Mouse (Mus musculus): ENCODE measurements at regions not wholly inside any gene's neighbourhood (a gene's known extent, or its start where the extent isn't known, plus 50 kb on each side); places are given as distances from the start of the nearest gene placed in this dataset.

DNA sequence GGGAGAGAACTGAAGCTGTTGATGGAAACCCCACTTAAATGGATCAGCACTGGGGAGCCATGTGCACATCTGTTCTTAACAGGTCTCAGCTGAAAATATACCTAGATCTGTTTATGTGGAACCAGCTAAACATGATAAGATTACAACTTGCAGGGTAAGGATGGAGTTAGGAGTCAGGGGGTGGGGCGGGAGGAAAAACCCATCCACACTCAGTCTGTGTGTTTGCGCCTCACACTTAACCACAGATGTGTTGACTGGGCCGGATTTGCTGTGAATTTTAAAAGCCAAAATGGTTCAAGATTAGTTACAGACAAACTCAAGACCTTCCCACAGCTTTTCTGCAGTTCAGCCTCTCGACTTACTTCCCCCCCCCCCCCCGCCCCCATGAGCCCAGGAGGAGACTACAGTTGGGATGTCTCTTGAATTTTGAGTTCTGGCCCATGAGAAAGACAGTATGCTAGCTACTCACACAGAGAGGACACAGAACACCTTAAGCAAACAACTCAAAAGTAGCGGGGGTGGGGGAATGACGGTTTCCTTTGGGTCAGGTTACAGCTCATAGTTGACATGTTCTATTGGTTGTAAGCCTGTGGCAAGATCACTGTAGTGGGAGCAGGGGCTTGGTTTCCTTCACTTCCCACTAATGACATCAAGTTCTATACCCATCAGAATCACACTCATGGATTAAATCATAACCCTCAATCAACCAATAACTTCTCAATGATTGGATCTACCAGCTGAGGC is 209.1 kb downstream of the Bcl2l11 start:
- no peak for DNase-seq (ENCODE audit: low spot score)

DNA sequence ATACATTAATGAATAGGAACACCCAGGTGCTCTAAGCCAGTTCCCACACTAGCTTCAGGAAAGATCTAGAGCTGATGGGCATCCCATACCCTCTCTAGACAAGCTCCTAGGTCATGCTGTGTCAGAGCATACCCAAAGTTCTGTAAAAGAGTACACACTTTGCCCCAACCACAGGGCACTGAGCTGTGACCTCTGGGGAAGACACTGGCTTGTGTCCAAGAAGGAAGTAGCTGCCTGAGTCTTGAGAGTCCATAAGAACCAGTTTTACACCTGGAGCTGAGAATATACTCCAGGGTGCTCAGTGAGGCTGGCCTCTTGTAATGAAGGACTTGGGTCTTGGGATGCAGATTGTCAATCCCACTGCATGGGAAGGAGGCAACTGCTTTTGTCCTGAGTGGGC is 211.4 kb downstream of the Bcl2l11 start:
- no peak for DNase-seq (ENCODE audit: low spot score)

DNA sequence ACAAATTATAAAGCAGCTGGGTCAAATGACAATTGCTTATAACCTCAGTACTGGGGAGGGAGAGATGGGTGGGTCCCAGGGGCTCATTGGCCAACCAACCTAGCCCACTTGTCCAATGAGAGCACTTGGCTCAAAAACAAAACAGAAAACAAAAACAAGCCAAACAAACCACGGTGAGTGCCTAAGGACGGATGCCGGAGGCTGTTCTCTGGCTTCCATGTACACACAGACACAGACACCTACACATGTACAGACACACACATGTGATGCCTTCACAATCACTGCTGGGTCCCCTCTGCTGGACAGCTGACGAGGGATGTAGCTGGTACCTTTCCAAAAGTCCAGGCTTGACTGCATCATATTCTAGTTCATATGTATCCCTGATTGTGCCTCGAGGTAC is 212.0 kb downstream of the Bcl2l11 start:
- no peak for DNase-seq (ENCODE audit: low spot score)

DNA sequence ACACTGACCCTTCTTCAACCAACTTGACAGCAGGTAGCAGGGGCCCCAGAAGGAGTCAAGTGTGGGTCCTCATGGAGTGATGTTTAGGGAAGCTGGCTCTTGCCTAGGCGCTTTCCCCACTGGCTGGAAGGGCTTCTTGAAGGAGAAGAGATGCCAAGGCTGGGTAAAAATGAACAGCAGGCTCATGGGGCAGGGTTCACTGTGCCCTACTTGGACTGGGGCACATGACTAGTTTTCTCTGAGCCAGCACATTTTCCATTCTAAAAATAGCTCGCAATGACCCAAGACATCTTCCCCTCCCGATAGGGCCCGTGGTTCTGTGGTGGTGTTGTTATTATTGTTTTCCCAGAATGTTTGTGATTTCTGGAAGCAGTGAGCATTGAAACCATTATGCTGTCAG is 212.6 kb downstream of the Bcl2l11 start:
- DNase-seq (ENCODE audit: low spot score) = no peak

DNA sequence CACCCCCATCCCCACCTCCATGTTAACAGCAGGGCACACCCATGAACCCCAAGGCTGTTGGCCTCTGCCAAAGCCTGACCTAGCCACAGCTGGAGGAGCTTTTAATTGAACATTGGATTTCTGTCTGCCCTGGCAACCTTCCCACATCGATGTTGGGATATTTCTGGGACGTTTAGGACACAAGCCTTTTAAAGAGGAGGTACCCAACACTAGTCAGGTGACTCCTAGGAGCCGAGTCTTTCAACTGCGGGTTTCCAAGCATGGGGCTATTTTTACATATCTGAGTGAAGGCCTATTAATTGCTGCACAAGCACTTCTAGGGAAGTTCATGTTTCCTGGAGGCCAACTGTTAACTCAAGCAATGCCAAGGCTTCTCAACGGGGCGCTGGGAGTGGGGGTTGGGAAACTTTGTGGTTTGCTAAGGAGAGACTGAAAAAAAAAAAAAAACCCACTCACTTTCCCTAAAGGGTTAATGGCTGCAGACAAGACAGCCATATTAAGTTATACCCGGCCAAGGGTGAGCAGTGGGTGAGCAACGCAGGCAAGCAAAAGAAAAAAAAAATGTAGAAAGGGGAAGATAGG is 213.3 kb downstream of the Bcl2l11 start:
- no peak for DNase-seq (ENCODE audit: low spot score)

DNA sequence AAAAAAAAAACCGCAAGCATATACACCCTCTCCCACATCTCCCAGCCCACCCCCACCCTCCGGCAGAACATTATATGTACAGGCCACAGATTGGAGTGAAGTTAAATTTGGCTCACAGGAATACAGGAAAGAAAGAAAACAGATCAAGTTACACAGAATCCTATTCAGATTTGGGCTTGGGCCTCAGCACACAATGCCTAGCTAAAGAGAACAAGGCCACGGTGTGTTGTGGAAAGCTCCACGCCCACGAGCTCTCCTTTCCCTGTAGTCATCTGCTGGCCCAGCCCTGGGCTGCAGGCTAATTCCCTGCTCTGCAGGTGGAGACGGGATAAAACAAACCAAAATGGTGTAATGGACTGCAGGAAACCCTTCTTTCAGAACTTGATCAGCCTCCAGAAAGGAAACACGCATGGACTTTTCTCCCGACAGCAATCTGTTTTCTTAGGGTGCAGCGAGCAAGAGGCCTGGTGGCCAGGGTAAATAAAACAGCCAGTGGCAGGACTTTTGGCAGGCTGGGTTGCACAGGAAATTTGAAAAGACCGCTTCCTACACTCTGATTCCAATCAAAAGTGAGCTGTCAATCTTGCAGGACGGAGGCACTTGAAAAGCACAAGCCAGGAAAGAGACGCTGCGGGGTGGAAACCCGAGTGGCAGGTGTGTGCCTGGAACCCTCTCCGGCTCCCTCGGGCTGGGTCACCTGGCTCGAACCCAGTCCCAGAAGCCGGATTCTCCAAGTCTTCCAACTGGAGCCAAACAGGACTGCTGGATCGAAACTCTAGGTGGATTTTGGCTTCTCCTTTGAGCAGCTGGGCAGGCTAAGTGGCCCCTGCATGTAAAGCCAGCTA is 214.0 kb downstream of the Bcl2l11 start:
- no peak for DNase-seq (ENCODE audit: low spot score)

DNA sequence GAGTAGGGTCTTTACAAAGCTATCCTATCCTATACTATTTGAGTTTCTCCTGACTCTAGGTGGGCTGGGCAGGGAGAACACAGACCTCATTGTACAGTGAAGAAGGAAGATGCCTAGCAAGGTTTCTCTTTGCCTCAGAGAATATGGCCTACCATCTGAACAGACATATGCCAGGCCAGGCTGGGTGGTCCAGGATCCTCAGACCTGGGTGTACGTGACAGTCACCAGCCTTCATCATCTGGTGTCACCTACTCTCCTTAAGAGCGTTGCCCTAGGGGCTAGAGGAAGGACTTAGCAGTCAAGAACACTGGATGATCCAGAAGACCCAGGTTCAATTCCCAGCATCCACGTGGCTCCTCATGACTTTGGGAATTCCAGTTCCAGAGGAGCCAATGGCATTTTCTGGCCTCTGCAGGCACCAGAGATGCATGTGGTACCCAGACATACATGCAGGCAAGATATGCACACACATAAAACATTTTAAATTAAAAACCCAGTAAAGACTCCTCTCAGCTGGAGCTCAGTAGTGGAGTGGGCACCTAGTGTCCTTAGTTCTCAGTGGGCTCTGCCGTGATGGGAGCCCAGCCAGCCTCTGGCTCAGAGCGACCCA is 214.9 kb downstream of the Bcl2l11 start:
- no peak for DNase-seq (ENCODE audit: low spot score)

DNA sequence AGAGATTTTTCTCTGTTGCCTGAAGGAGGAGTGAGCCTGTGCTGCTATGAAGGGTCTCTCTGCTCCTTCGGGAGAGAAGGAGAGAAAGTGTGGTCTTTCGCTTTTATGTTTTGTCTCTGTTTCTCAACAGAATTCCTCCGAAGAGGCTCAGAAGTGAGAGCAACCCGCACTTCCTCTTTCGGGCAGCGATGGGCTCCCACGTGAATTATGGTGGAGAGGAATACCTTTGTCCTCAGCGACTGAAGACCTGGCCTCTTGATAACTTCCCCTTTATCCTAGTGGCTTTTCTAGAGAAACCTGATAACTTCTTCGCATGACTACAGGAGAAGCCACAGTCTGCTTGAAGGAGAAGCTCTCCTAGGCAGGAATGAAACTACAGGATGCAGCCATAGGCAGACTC is 216.4 kb downstream of the Bcl2l11 start:
- DNase-seq (ENCODE audit: low spot score) = no peak

DNA sequence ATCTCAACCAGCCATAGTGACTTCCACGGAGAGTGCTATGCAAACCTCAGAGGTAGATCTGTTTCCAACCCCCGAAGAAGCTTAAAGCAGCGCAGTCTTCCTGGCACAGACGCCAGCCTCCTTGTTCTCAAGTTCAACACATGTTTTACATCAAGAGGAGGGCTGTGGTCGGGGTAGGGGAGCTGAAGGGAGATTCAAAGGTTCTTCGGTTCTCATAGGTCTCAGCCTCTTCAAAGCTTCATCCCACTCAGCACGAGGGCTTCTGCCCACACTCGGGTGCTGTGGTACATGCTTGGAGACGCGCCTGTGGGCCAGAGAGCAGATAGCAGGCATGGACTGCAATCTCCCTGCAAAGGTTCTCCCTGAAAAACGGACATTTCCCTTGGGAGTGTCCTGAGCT is 219.7 kb downstream of the Bcl2l11 start:
- no peak for DNase-seq (ENCODE audit: low spot score)

DNA sequence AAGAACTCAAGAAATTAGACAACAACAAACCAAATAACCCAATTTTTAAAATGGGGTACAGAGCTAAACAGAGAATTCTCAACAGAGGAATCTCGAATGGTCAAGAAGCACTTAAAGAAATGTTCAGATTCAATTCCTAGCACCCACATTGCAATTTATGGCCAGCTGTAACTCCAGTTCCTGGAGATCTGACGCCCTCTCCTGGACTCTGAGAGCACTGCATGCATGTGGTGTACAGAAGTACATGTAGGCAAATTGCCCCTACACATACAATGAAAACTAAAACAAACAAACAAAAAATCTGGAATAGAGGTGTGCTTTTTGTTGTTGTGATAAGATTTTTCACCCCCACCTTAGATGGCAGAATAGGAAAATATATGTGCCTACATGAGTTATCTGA is 222.7 kb downstream of the Bcl2l11 start:
- no peak for DNase-seq (ENCODE audit: low spot score)

DNA sequence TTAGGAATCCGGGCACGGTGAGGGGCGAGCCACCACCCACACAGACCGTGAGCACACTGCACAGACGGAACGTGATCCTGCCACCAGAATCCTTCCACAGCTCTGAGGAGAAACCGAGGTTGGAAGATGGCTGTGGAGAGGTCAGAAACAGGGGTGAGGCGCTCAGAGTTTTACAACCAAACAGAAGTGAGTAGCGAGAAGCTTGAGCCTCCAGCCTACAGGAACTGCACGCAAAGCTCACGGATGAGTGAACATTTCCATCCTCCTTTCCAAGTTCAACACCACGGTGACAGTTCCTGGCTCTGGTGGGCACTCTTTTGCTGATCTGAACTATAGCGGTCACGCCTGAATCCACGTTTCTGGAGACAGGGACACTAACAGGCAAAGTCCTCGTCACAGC is 225.6 kb downstream of the Bcl2l11 start:
- DNase-seq (ENCODE audit: low spot score) = no peak

DNA sequence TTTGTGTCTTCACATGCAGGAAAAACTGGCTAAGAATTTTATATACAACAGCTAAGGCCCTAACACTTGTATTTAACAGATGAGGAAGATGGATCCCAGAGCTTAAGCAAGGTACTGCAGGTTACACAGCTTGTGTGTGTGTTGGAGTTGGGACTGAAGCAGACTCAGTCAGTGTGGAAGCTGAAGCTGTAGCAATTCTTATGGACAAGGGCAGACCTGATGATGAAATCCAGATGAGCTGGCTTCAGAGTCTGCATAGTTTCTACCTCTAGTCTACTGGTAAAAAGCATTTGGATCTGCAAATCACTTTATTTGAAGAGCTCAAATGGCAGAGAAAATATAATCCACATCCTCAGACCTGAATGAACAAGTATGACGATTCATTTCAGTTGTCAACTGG is 226.7 kb downstream of the Bcl2l11 start:
- DNase-seq (ENCODE audit: low spot score) = no peak

DNA sequence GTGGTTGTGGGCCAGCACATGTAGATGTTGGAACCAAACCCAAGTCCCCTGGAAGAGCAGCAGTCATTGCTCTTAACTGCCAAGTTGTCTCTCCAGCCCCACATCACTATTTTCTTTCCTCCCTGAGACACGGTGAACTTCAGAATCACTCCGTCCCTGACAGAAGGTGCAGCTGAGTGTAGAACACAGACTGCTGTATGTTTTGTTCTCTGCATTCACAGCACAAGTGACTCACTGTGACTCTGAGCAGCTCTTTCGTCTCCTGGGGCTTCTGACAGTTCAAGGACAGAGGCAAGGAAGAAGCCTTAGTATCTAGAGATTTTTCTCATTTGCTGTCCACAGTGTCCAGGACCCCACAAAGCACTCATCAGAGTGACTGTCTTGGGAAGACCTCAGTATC is 227.6 kb downstream of the Bcl2l11 start:
- no peak for DNase-seq (ENCODE audit: low spot score)

DNA sequence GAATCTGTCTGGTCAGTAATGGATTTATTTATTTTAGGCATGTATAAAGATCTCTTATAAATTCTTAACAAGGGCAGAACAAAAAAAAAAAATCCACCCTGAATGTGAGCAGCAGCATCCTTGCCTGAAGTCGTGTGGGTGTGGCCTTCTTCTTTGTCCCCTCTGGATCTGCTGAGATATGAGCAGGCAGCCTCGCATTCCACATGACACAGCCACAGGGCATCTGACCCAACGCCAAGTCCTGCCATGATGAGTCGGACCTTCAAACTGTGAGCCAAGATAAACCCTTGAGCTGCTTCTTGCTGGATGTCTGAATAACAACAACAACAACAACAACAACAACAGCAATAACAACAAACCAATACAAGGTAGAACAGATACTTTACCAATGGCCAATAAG is 230.5 kb downstream of the Bcl2l11 start:
- no peak for DNase-seq (ENCODE audit: low spot score)

DNA sequence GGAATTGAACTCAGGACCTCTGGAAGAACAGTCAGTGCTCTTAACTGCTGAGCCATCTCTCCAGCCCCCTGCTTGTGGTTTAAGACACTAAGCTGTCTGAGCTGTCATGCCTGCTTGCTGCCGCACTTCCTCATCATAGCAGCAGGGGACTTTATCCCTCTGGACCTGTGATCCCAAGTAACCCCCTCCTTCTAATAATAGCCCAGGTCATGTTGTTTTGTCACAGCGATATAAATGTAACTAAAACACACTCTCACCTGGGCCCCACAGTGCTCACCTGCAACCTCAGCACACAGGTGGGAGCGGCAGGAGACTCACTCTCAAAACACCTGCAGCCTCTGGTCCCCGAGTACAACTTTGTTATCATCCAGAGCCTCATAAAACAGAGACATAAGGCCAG is 231.9 kb upstream of the Spdye4c start:
- no peak for DNase-seq (ENCODE audit: low spot score)

DNA sequence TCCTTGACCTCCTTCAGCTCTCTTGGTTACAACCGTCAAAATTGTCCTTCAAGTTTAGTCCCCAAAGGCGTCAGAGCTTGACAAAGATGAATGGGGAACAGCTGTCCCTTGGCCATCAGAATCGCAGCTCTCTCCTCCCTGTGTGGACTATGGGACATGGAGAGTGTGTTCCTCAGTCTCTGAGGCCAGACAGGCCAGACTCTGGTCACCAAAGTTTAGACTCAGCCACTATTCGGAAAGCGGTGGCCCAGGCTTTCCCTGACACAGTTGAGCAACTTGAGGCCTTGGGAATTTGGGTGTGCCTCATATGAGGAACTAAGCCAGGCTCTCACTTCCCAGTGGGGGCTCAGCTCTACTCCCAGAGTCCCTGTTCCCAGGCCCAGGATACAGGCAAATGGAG is 230.5 kb upstream of the Spdye4c start:
- DNase-seq (ENCODE audit: low spot score) = no peak

DNA sequence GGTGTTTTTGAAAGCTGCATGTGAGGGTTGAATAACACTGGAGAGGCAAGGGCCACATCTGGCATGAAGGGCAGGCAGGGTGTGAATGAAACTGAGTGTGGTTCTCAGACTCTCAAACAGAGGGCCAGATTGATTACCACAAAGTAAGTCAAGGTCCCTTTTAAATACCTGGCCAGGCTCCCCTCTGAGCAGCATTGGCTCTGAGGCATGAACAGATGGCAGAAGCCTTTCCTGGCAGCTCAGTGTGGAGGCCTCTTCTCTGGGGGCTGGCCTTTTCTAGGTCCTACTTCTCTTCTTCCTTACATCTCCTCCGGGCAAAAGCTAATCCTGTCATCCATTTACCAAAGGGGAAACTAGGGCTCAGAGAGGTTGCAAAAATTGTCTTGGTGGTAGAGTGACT is 229.6 kb upstream of the Spdye4c start:
- DNase-seq (ENCODE audit: low spot score) = no peak

DNA sequence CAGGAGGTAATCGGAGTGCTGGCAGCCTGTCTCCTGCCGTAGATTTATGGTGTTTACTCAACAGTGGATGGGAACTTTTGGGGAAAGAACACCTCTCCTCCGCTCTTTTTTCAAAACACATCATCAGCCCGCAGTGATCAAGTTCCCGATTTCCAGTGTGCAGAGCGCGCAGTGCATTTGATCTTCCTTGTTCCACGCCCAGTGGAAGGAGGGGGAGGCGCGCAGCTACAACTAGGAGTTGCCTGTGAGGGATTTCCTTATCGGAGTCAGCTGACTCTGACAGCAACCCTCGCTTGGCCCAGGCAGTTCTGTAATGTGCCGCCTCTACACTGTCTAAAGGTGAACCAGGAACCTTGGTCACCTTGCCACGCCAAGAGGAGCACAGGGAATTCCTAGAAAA is 226.8 kb upstream of the Spdye4c start:
- DNase-seq (ENCODE audit: low spot score) = no peak

DNA sequence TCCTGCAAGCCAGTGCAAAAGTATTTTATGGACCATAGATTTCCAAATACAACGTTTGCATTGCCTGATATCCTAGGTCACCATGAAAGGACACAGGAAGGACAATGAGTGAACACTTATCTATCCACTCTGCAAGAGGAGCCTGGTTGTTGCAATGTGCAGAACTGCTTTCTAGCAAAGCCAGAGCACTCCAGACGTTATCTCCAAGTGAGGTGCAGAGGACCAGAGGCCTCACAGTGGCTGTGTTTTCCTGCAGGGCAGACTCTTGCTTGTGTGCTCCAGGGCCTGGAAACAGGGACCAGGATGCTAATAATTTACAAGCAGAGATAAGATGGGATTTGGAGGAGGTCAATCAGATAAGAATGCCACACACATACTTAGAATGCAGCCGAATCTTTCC is 226.0 kb upstream of the Spdye4c start:
- DNase-seq (ENCODE audit: low spot score) = no peak

DNA sequence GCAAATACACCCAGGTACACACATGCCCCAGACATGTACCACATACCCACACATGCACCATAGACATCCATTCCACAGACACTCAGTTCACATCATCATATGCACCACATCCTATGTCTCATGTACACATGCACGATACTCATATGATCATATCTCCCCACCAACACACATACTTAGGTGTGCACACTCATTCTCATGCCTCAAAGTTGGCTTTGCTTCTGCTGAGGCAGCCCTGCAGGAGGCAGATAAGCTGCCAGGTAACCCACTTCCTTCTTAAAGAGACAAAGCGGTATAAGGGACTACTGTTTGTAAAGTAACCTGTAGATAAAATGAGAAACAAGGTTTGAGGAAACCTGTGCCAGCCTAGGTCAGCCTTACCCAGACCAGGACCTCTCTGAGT is 225.2 kb upstream of the Spdye4c start:
- no peak for DNase-seq (ENCODE audit: low spot score)

DNA sequence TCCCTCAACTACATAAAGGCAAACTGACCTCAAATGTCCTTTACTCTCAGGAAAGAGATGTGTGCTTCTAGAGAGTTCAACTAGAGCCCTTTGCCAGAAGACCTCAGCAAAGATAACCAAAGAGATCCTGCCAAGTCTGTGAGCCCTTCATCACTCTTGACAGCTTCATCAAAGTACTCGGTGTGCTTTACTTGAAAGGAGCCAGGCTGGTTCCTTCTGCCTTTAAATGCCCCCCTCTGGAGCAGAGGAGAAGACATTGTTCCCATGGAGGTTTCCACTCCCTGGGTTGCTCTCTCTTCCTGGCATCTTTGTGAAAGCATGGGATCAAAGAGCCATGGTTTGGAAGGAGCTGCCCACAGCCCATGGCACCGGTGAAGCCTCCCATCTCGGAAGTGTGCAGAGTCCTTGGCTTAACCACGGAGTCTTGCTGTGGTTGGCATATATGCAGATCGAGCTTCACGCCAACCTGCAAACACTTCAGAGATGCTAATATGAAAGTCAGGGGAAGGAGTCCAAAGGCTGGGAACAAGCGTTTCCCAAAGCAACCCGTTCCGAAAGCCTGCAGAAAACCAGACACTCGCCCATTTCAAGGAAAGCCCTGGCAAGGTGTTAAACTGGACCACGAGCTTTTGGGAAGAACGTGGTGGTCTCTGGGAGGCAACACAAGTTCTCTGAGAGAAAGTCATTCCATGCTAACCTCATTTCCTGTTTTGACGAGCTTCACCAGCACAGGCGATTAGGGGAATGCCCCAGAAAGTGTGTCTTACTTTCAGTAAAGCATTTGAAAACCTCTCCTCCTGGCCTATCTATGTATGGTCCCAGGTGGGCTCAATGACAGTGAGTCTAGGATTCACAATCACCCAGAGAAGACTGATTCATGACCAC is 223.5 kb upstream of the Spdye4c start:
- DNase-seq (ENCODE audit: low spot score) = no peak
